Mouse (Mus musculus): Measurements from ENCODE around the gene Zbtb37.

DNA sequence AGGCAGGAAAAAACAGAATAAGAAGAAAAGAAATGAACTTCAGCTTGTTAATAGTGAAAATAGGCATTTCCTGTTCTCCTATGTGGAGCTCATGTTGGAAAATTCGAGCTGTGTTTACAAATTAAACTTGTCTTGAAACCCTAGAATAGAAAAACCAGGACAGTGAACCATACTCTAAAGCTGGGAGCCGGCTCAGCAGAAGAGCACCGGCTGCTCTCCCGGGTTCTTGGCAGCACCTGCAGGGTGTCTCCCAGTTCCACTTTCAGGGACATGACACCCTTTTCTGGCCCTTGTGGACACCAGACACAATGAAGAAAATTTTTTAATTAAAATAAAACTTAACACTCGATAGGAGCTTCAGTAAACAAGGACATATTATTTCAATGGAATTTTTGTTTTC, 66.0 kb downstream of the Zbtb37 start:
- TF ChIP-seq GATA1 (IDR thresholded peaks at IDR 0.05; ENCODE audit: borderline replicate concordance, low read length) (no peak), FLI1 (IDR thresholded peaks at IDR 0.05; ENCODE audit: low read length) (no peak)
